Mouse (Mus musculus) heart, embryonic 15.5 days (tissue): ENCODE measurements around the gene Gm21865. TPM values are rescaled to one million over a fixed set of nuclear protein-coding genes. Genes with fewer than 3 reads are reported as not detected.
"Not testable (repeated sequence)": the region's sequence is repeated elsewhere in the genome, so short reads cannot be mapped to it uniquely, and the experiment has no call there.

Experiments used
- ATAC-seq: fragments of 200-750 bp; cut with Nextera tagmentation; replicated peaks from 2 replicates; pipeline ENCODE4 v1.8.0; 2017; ENCODE audit warnings: low read depth, moderate TSS enrichment; ENCODE audit not compliant: insufficient number of reproducible peaks, insufficient read depth, low FRiP score
- H3K27ac ChIP-seq: fragments of 300-500 bp; sonication (generic); 2 replicates; pipeline ENCODE4 v1.5.1; 2015; ENCODE audit warnings: mild to moderate bottlenecking, inconsistent platforms
- H3K27me3 ChIP-seq: fragments of 300-500 bp; sonication (generic); 2 replicates; pipeline ENCODE4 v1.6.1; 2015; ENCODE audit warnings: inconsistent platforms
- H3K36me3 ChIP-seq: fragments of 300-500 bp; sonication (generic); 2 replicates; pipeline ENCODE4 v1.6.1; 2015; ENCODE audit warnings: mild to moderate bottlenecking, inconsistent platforms
- H3K4me1 ChIP-seq: fragments of 300-500 bp; sonication (generic); replicated peaks from 2 replicates; pipeline ENCODE4 v1.6.1; 2015; ENCODE audit warnings: inconsistent platforms
- H3K4me2 ChIP-seq: fragments of 300-500 bp; sonication (generic); 2 replicates; pipeline ENCODE4 v1.6.1; 2015; ENCODE audit warnings: inconsistent platforms, mild to moderate bottlenecking, moderate library complexity
- H3K4me3 ChIP-seq: fragments of 300-500 bp; sonication (generic); 2 replicates; pipeline ENCODE4 v1.5.1; 2015; ENCODE audit warnings: mild to moderate bottlenecking, inconsistent platforms
- H3K9ac ChIP-seq: fragments of 300-500 bp; sonication (generic); 2 replicates; pipeline ENCODE4 v1.6.1; 2015; ENCODE audit warnings: mild to moderate bottlenecking, inconsistent platforms
- H3K9me3 ChIP-seq: fragments of 300-500 bp; sonication (generic); replicated peaks from 2 replicates; pipeline ENCODE4 v1.6.1; 2016; ENCODE audit warnings: inconsistent platforms
- WGBS: fragments of 180-500 bp; shearing (Covaris S2); methylation state at CpG from one replicate; pipeline ENCODE4 v1.1.7; 2015; ENCODE audit warnings: mixed read lengths; 5-methylcytosine and 5-hydroxymethylcytosine counted together
- polyA plus RNA-seq: library from polyadenylated mRNA; unstranded; fragments of >200 nt; fragmentation: Nextera tagmentation; extraction: Ambion mirVana; gene quantifications from 2 replicates; pipeline ENCODE4 v1.2.1, GENCODE M21; 2015

Gene Gm21865
- polyA plus RNA-seq: not detected in 2 replicates

DNA sequence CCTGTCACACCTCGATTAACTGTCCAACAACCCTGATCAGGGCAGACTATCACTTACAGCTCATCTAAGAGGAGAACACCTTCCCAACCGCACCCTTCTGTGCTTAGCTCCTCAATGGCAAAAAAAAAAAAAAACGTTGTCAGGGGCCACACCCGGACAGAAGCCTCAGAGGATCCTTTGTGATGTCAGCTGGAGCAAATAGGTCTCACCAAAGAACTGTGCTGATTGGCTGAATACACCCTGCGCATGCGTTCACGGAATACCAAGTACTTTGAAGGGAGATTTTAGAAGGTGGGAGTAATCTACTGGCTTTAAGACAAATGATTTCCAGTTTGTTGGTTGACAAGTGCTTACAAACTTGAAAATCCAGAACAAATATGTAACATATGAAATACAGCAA, at the start of gene Gm21865:
TSS of gene Gm21865 (minus strand) at position 101 of the 400 bp plus-strand sequence.
- H3K27me3 ChIP-seq, H3K9ac ChIP-seq, H3K4me1 ChIP-seq, H3K4me3 ChIP-seq, ATAC-seq, H3K9me3 ChIP-seq, H3K27ac ChIP-seq, H3K36me3 ChIP-seq, H3K4me2 ChIP-seq: not testable (repeated sequence)
- WGBS: no CpG with 5 or more reads among the region's 7 CpGs

Other genes with a start within 250 kb of the Gm21865 start
- gene Gm21882, start 64.6 kb upstream of the Gm21865 start, polyA plus RNA-seq: not detected in 2 replicates